Mouse (Mus musculus): ENCODE measurements around the gene Pam. TPM values are rescaled to one million over a fixed set of nuclear protein-coding genes. Genes with fewer than 3 reads are reported as not detected.

The Pam gene
- total and polyA plus RNA-seq, 3 experiments = not detected

GRCm38 (mm10) chr1:97828087-97828486, 267.4 kb downstream of the Pam start:
- Histone ChIP-seq H3K9ac (ENCODE audit: control insufficient read depth, low read depth, low read length, poor library complexity, severe bottlenecking) (no peak overlapping the region), H3K4me3 (ENCODE audit: control insufficient read depth in 1 of 2, insufficient read depth in 1 of 2, low read depth in 2 of 2, low read length in 2 of 2) (no peak overlapping the region), H3K9me3 (replicated peaks; ENCODE audit: insufficient read depth, low read length) (no peaks in the 10 kb centered on the region), H3K36me3 (ENCODE audit: control insufficient read depth in 1 of 2, insufficient read depth in 2 of 2, low read length in 2 of 2) (no peaks in the 10 kb centered on the region), H3K27ac (ENCODE audit: control insufficient read depth, low read depth, low read length) (no peak overlapping the region), H3K79me2 (ENCODE audit: control insufficient read depth, insufficient read depth, low read length, poor library complexity) (no peaks in the 10 kb centered on the region), H3K27me3 (ENCODE audit: control insufficient read depth in 1 of 2, insufficient read depth in 2 of 2, low read length in 2 of 2) (no peaks in the 10 kb centered on the region; a peak in 1 of 4 replicates), H3K4me1 (ENCODE audit: control insufficient read depth in 1 of 2, insufficient read depth in 2 of 2, low read length in 2 of 2) (no peaks in the 10 kb centered on the region)
- no peak for DNase-seq (ENCODE audit: low read depth, low spot score)
- TF ChIP-seq POLR2AphosphoS5 (IDR thresholded peaks at IDR 0.05; ENCODE audit: borderline replicate concordance, low read depth, low read length) (no peak), ZMIZ1 (IDR thresholded peaks at IDR 0.05; ENCODE audit: low read depth, low read length) (no peak), POLR2A (IDR thresholded peaks at IDR 0.05; ENCODE audit: control insufficient read depth in 1 of 2, insufficient read depth in 1 of 2, low read depth in 1 of 2, low read length in 2 of 2, poor library complexity in 1 of 2) (no peak), GABPA (IDR thresholded peaks at IDR 0.05; ENCODE audit: low read depth, low read length) (no peak), MEF2A (IDR thresholded peaks at IDR 0.05; ENCODE audit: extremely low read depth, insufficient replicate concordance, low read depth, low read length, poor library complexity, severe bottlenecking) (no peak), POLR2AphosphoS2 (IDR thresholded peaks at IDR 0.05; ENCODE audit: low read length) (no peak), EP300 (IDR thresholded peaks at IDR 0.05; ENCODE audit: low read depth in 1 of 2, low read length in 2 of 2) (no peak), ELF1 (IDR thresholded peaks at IDR 0.05; ENCODE audit: low read depth, low read length) (no peak), ZNF384 (IDR thresholded peaks at IDR 0.05; ENCODE audit: low read depth, low read length) (no peak), KAT2A (conservative IDR thresholded peaks at IDR 0.05; ENCODE audit: low read depth, low read length) (no peak), JUND (IDR thresholded peaks at IDR 0.05; ENCODE audit: low read depth, low read length) (no peak), MYC (IDR thresholded peaks at IDR 0.05; ENCODE audit: low read depth, low read length) (no peak), MXI1 (IDR thresholded peaks at IDR 0.05; ENCODE audit: low read depth, low read length) (no peak), HCFC1 (IDR thresholded peaks at IDR 0.05; ENCODE audit: low read depth, low read length) (no peak), RCOR1 (IDR thresholded peaks at IDR 0.05; ENCODE audit: low read depth, low read length) (no peak), USF1 (IDR thresholded peaks at IDR 0.05; ENCODE audit: low read depth, low read length) (no peak), TCF12 (IDR thresholded peaks at IDR 0.05; ENCODE audit: low read depth, low read length) (no peak), MAFK (IDR thresholded peaks at IDR 0.05; ENCODE audit: borderline replicate concordance, low read depth, low read length) (no peak), USF2 (IDR thresholded peaks at IDR 0.05; ENCODE audit: borderline replicate concordance in 1 of 2, insufficient read depth in 1 of 2, low read depth in 1 of 2, low read length in 2 of 2) (no peak), SMC3 (IDR thresholded peaks at IDR 0.05; ENCODE audit: low read depth, low read length) (no peak)

- Histone ChIP-seq H3K9ac (ENCODE audit: control insufficient read depth, low read depth, low read length, poor library complexity, severe bottlenecking) (no peak overlapping the region), H3K27ac (ENCODE audit: control insufficient read depth, low read depth, low read length) (no peak overlapping the region), H3K36me3 (ENCODE audit: control insufficient read depth in 1 of 2, insufficient read depth in 2 of 2, low read length in 2 of 2) (no peaks in the 10 kb centered on the region), H3K4me1 (ENCODE audit: control insufficient read depth in 1 of 2, insufficient read depth in 2 of 2, low read length in 2 of 2) (no peaks in the 10 kb centered on the region), H3K27me3 (ENCODE audit: control insufficient read depth in 1 of 2, insufficient read depth in 2 of 2, low read length in 2 of 2) (no peaks in the 10 kb centered on the region; a peak in 1 of 4 replicates), H3K4me3 (ENCODE audit: control insufficient read depth in 1 of 2, insufficient read depth in 1 of 2, low read depth in 2 of 2, low read length in 2 of 2) (no peak overlapping the region), H3K9me3 (replicated peaks; ENCODE audit: insufficient read depth, low read length) (no peaks in the 10 kb centered on the region), H3K79me2 (ENCODE audit: control insufficient read depth, insufficient read depth, low read length, poor library complexity) (no peaks in the 10 kb centered on the region)
- DNase-seq (ENCODE audit: low read depth, low spot score) = no peak
- TF ChIP-seq SMC3 (IDR thresholded peaks at IDR 0.05; ENCODE audit: low read depth, low read length) (no peak), E2F4 (IDR thresholded peaks at IDR 0.05; ENCODE audit: borderline replicate concordance, low read depth, low read length) (no peak), MAZ (IDR thresholded peaks at IDR 0.05; ENCODE audit: low read depth, low read length) (no peak), POLR2A (IDR thresholded peaks at IDR 0.05; ENCODE audit: control insufficient read depth in 1 of 2, insufficient read depth in 1 of 2, low read depth in 1 of 2, low read length in 2 of 2, poor library complexity in 1 of 2) (no peak), GATA1 (IDR thresholded peaks at IDR 0.05; ENCODE audit: low read depth, low read length) (no peak), NELFE (IDR thresholded peaks at IDR 0.05; ENCODE audit: low read depth, low read length) (no peak), TCF12 (IDR thresholded peaks at IDR 0.05; ENCODE audit: low read depth, low read length) (no peak), ZMIZ1 (IDR thresholded peaks at IDR 0.05; ENCODE audit: low read depth, low read length) (no peak), ELF1 (IDR thresholded peaks at IDR 0.05; ENCODE audit: low read depth, low read length) (no peak), USF1 (IDR thresholded peaks at IDR 0.05; ENCODE audit: low read depth, low read length) (no peak), MAFK (IDR thresholded peaks at IDR 0.05; ENCODE audit: borderline replicate concordance, low read depth, low read length) (no peak), USF2 (IDR thresholded peaks at IDR 0.05; ENCODE audit: borderline replicate concordance in 1 of 2, insufficient read depth in 1 of 2, low read depth in 1 of 2, low read length in 2 of 2) (no peak), HCFC1 (IDR thresholded peaks at IDR 0.05; ENCODE audit: low read depth, low read length) (no peak), MXI1 (IDR thresholded peaks at IDR 0.05; ENCODE audit: low read depth, low read length) (no peak), UBTF (IDR thresholded peaks at IDR 0.05; ENCODE audit: borderline replicate concordance, insufficient read depth, low read depth, low read length) (no peak)
Observed at GRCm38 (mm10) chr1:97827566-97827965, 267.9 kb downstream of the Pam start.
